Mouse (Mus musculus) heart, adult 2 months (tissue): Measurements from ENCODE around the gene Alyref. TPM values are rescaled to one million over a fixed set of nuclear protein-coding genes. Genes with fewer than 3 reads are reported as not detected.
A peak's percentile ranks its signal among the peaks of the same experiment; 100 is the strongest.

Source experiments
- DNase-seq, 2 experiments: peaks; one replicate each; pipeline ENCODE4 v3.0.0; 2021
- H3K27ac ChIP-seq: fragments of 200-600 bp; 2 replicates; pipeline ENCODE4 v1.8.1; 2022
- H3K27me3 ChIP-seq: fragments of 200-500 bp; 2 replicates; pipeline ENCODE4 v1.6.1; 2012; ENCODE audit warnings: mild to moderate bottlenecking, low read length, inconsistent platforms, mixed read lengths; ENCODE audit not compliant: control insufficient read depth, insufficient read depth
- H3K36me3 ChIP-seq: fragments of 200-500 bp; 2 replicates; pipeline ENCODE4 v1.6.1; 2012; ENCODE audit warnings: low read length, inconsistent platforms; ENCODE audit not compliant: control insufficient read depth, insufficient read depth
- H3K4me1 ChIP-seq: fragments of 200-500 bp; 2 replicates; pipeline ENCODE4 v1.6.1; 2011; ENCODE audit warnings: low read length; ENCODE audit not compliant: control insufficient read depth, insufficient read depth
- H3K4me3 ChIP-seq: fragments of 200-600 bp; 2 replicates; pipeline ENCODE4 v1.8.1; 2022
- H3K79me2 ChIP-seq: fragments of 200-500 bp; replicated peaks from 2 replicates; pipeline ENCODE4 v1.6.1; 2012; ENCODE audit warnings: mild to moderate bottlenecking, inconsistent platforms, low read length, moderate library complexity, mixed read lengths; ENCODE audit not compliant: control insufficient read depth, insufficient read depth
- H3K9ac ChIP-seq: fragments of 200-500 bp; 2 replicates; pipeline ENCODE4 v1.6.1; 2012; ENCODE audit warnings: low read depth, mild to moderate bottlenecking, control low read depth, inconsistent platforms, low read length, mixed read lengths
- CTCF ChIP-seq: fragments of 200-600 bp; IDR thresholded peaks from 2 replicates; pipeline ENCODE4 v1.8.1; 2022; ENCODE audit warnings: antibody characterized with exemption, mild to moderate bottlenecking, moderate library complexity
- EP300 ChIP-seq: fragments of 200-500 bp; IDR thresholded peaks from 2 replicates; pipeline ENCODE4 v1.6.1; 2011; ENCODE audit warnings: low read depth, low read length, control low read depth; ENCODE audit not compliant: insufficient read depth
- POLR2A ChIP-seq: fragments of 200-500 bp; IDR thresholded peaks from 2 replicates; pipeline ENCODE4 v1.6.1; 2011; ENCODE audit warnings: mild to moderate bottlenecking, low read depth, low read length, control low read depth; ENCODE audit not compliant: insufficient read depth
- WGBS: fragments of 180-500 bp; shearing (Covaris S2); methylation state at CpG from one replicate; pipeline ENCODE4 v1.1.7; 2018; 5-methylcytosine and 5-hydroxymethylcytosine counted together
- intact Hi-C: fragments of 180-260 bp; cut with DNase I; formaldehyde crosslinking; loops from one replicate; pipeline ENCODE4 v1.15.1; 2025
- polyA plus RNA-seq: library from polyadenylated mRNA; depleted of rRNA; stranded (reverse); fragments of >200 nt; gene quantifications from 2 replicates; pipeline ENCODE4 v1.2.3, GENCODE M21; 2012
- total RNA-seq, 2 experiments: library from RNA; stranded (reverse); gene quantifications; 2 replicates each; pipeline ENCODE4 v1.2.3; 2021

Alyref gene
- total and polyA plus RNA-seq, 3 experiments: 13.6 to 52.0 (median 48.7) TPM

- TF ChIP-seq EP300 (no peak), POLR2A (no peak), CTCF (no peak)
- DNase-seq: no peak
- no peak overlapping the region for H3K9ac ChIP-seq
- no peaks in the 10 kb centered on the region for H3K36me3 ChIP-seq
- H3K4me1 ChIP-seq: peaks cover 5% of the 10 kb centered on the region
- no peak overlapping the region for H3K4me3 ChIP-seq
- intact Hi-C loops: no loop called here
- peaks cover 3% of the 10 kb centered on the region; the same call in 1 of the 2 replicates for H3K79me2 ChIP-seq
- H3K27me3 ChIP-seq: no peaks in the 10 kb centered on the region
- no peak overlapping the region for H3K27ac ChIP-seq
- whole genome bisulfite sequencing: 88% methylated on average over 6 of the region's 6 CpGs
Measured at GRCm38 (mm10) chr11:120622805-120623204, 24.6 kb upstream of the Alyref start.

- WGBS: 85% methylated on average over 14 of the region's 14 CpGs
- DNase-seq: no peak
- peaks cover 5% of the 10 kb centered on the region for H3K4me1 ChIP-seq
- intact Hi-C loops: no loop called here
- no peaks in the 10 kb centered on the region for H3K36me3 ChIP-seq
- H3K9ac ChIP-seq: no peak overlapping the region
- no peak overlapping the region for H3K4me3 ChIP-seq
- H3K27me3 ChIP-seq: no peaks in the 10 kb centered on the region
- no peaks in the 10 kb centered on the region for H3K79me2 ChIP-seq
- TF ChIP-seq CTCF (no peak), POLR2A (no peak)
- no peak overlapping the region for H3K27ac ChIP-seq
Measured at GRCm38 (mm10) chr11:120620195-120620594, 22.0 kb upstream of the Alyref start.

GRCm38 (mm10) chr11:120618619-120619535 lies 20.7 kb upstream of the Alyref start:
- H3K27me3 ChIP-seq: no peaks in the 10 kb centered on the region
- H3K4me1 ChIP-seq: peaks cover 3% of the 10 kb centered on the region
- DNase-seq: no peak
- 94% methylated on average over 25 of the region's 25 CpGs for WGBS
- H3K27ac ChIP-seq: no peak overlapping the region
- H3K9ac ChIP-seq: no peak overlapping the region
- no peak overlapping the region for H3K4me3 ChIP-seq
- intact Hi-C loops: no loop called here
- TF ChIP-seq EP300: no peak
- TF ChIP-seq POLR2A: no peak
- no peak for TF ChIP-seq CTCF
- H3K36me3 ChIP-seq: no peaks in the 10 kb centered on the region
- no peaks in the 10 kb centered on the region for H3K79me2 ChIP-seq

DNA sequence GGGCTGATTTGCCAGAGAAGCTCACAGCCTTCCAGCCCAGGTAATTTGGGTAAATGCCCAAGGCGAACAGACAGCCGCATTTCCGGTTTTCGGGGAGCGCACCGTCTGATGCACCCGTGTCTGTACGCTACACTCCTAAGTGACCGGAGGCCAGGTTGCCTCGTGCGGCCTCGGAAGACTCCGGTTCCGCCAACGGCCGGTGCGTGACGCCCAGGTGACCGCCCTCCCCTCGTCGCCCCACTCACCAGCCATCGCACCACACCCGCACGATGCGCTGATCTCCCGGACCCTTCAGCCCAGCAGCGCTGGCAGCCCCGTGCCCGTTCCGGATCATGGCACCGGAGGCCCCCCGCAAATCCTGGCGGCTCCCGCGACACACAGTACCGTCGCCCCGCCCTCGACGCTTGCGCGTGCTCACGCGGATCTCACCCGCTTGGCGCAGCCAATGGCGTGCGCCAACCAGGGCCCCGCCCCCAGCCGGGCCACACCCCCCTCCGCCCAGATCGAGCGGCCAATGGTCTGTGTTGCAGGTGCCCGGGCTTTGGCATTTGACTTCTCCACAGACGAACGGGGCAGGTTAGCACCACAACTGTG lies 19.5 kb upstream of the Alyref start, which contains the start of gene Pcyt2:
Gene Pcyt2 (minus strand): TSS at position 418 of the 594 bp plus-strand sequence.
- Histone ChIP-seq H3K9ac (peak within 1 kb of the TSS; percentile 92), H3K27me3 (no peaks in the 10 kb centered on the region), H3K4me3 (peak within 1 kb of the TSS; percentile 61), H3K79me2 (no peaks in the 10 kb centered on the region), H3K36me3 (no peaks in the 10 kb centered on the region), H3K4me1 (peaks cover 3% of the 10 kb centered on the region), H3K27ac (peak within 1 kb of the TSS; percentile 78)
- intact Hi-C loops: no loop called here
- WGBS: under 1% methylated on average over 56 of the region's 56 CpGs
- TF ChIP-seq POLR2A (peak; percentile 55; the same call in 1 of the 2 replicates), CTCF (no peak), EP300 (0 out of 2 replicates have a peak, but pooled peaks have one; percentile 6)
- peak; percentile 90 to 93 for DNase-seq

- Histone ChIP-seq H3K36me3 (no peaks in the 10 kb centered on the region), H3K27me3 (no peaks in the 10 kb centered on the region), H3K9ac (no peak overlapping the region; the same call in 1 of the 2 replicates), H3K4me1 (peaks cover 3% of the 10 kb centered on the region), H3K79me2 (no peaks in the 10 kb centered on the region), H3K4me3 (peak overlapping the region; percentile 61), H3K27ac (peak overlapping the region; percentile 78; the same call in 1 of the 2 replicates)
- intact Hi-C loops: no loop called here
- no peak for TF ChIP-seq EP300
- WGBS: 50% methylated on average over 4 of the region's 4 CpGs
- no peak for DNase-seq
Measured at GRCm38 (mm10) chr11:120616617-120617294, 18.6 kb upstream of the Alyref start.
